Mouse (Mus musculus) adrenal gland, adult 18-20 months (tissue): ENCODE measurements at regions not wholly inside any gene's neighbourhood (a gene's known extent, or its start where the extent isn't known, plus 50 kb on each side); places are given as distances from the start of the nearest gene placed in this dataset.

Experiments
- DNase-seq, 2 experiments: peaks; one replicate each; pipeline ENCODE4 v3.0.0; 2021 to 2022; ENCODE audit warnings: low spot score in 2 of 2

- no peak for DNase-seq
These were observed 181.8 kb upstream of the Nr5a2 start for GRCm38 (mm10) chr1:137141879-137142570.

DNA sequence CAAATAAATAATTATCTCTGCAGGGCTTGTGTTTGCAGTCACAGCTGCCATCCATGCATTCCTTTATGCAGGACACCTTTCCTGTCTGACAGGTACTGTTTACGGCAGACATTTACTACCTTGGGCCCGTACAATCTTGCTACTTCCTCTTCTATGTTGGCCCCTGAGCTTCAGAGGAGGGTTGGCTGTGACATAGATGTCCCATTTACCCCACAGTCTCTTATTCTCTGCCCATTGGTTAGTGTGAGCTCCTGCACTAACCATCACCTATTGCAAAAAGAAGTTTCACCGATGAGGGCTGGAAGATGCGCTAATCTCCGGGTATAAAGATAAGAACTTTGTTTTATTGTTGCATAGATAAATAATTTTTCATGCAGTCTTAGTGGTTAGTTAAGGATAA lies 181.1 kb upstream of the Nr5a2 start:
- DNase-seq = no peak

GRCm38 (mm10) chr1:137136156-137136555 lies 175.9 kb upstream of the Nr5a2 start:
- no peak for DNase-seq

DNA sequence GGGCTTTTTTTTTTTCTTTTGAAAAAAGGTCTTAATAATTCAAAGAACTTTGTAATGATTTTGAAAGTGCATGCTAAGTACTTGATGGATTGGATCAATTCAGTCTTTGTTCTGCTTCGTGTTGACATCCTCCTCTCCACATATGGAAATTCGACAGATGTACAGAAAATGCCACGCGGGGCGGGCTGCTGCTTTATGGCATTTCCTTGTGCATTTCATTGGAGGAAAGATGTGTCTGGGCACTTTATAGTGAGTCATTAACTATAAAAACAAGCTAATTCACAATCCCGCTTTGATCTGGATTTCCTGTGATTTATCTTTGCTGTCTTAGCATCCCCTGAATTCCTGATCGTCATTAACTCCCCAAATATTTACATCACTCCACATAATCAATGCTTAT lies 173.5 kb upstream of the Nr5a2 start:
- no peak for DNase-seq

- no peak for DNase-seq
These were observed 170.0 kb upstream of the Nr5a2 start for GRCm38 (mm10) chr1:137130264-137130663.

GRCm38 (mm10) chr1:137129116-137129515 lies 168.9 kb upstream of the Nr5a2 start:
- no peak for DNase-seq

GRCm38 (mm10) chr1:137117866-137118265 lies 157.6 kb upstream of the Nr5a2 start:
- no peak for DNase-seq

DNA sequence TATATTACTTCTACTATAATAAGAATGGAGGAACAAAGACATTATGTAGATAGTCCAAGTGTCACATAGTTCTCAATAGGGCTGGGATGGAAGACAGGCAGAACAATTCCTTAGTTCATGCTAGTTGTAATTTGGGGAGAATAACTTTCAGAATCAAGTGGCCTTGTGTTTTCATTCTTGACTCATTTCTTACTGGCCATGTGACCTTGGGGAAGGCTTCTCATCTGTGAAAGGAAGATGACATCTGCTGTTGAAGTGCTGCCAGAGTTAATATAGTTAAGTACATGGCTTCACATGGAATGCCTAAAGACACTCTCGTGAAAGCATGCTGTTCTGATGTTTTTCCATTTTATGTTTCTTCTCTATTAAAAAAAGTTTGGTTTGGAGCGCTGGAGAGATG lies 146.2 kb upstream of the Nr5a2 start:
- DNase-seq = no peak

DNA sequence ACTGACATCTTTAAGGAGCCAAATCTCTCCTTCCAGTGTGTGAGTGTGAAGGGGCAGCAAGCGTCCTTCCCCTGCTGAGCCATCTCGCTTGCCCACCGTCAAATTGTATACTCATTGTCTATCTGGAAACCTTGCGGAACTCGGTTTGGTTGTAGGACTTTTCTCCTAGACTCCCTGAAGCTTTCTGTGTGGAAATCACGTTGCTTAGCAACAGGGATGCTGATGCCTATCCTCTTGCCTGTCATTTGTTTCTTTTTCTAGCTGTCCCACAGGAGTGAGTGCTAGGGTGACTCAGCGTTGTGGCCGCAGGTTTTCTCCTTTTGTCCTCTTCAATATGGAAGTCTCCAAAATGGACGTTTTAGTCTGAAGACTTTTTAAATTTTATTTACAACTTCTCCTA lies 131.5 kb upstream of the Nr5a2 start:
- no peak for DNase-seq

DNA sequence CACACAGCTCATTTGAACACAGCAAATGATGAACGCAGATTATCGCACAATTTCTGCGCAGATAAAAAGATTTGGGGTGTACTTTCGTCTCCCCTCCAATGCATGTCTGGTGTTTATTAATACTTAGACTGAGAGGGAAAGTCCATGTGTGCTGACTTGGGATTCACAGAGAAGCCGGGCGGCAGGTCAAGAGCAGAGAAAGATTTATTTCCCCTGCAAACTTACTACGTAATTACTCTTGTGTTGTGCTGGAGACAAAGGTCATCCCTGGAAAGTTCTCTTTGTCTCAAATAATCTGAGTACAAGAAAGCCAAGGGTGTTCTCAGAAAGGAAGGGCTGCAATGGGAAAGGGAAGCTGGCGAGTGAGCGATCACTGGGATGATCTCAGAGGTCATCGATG lies 127.9 kb upstream of the Nr5a2 start:
- DNase-seq = no peak

DNA sequence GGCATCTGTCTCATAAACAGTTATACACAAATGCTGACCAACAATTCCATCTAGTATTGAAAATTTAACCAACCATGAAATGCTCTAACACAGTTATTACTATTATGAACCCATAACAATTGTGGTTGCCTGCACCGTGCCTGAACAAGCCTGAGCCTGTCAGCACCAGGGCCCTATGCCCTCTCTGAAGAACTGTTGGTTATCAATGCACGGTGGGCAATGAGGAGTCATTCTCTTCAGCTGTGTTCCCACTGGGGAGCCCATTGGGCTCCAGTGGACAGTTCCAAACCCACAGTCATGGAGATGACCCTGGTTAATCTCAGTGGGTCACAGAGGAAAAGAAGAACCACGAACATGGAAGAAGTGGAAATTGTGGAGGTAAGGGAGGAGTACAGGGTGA lies 126.5 kb upstream of the Nr5a2 start:
- DNase-seq = no peak

DNA sequence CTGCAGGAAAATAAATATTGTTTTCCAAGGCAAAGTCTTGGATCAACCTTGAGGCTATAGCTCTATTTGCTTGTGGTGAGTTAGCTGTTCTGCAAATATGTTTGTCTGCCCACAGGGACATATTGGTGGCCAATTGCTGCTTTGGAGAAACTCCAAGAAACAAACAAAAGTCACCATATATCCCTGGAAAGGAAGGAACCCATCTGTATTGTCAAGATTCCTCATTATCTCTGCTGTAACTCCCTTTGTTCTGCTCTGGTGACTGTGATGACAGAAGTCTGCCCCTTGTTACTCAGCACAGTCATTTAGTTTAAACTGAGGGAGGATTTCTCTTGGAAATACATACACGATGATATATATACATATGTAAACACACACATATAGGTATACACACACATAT lies 123.3 kb upstream of the Nr5a2 start:
- DNase-seq = no peak

DNA sequence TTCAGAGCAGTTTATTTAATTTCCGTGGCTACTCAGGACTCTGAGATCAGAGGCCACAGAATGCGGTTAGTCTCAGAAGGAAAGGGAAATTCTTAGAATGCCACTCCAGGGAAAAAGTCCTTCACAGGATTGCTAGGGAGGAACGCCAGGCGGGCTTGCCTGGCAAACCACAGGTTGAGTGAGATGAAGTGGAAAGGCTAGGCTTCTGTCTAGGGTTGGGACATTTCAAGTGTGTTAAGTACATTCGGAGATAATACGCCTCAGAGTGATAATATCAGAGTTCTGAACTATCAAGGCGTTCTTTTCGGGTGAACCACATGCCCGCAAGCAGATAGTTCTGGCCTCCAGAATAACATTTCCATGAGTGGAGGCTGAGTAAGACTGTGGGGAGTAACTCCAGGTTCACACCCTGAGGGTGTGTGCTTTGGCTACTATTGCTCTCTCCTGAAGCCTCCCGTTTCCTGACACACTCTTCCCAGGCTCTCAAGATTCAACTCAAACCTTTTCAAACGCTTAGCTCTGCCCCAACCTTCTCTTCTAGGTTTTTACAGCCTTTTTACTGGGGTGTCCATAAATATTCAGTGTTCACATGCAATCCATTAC lies 119.3 kb upstream of the Nr5a2 start:
- no peak for DNase-seq

GRCm38 (mm10) chr1:137074787-137075186 lies 114.5 kb upstream of the Nr5a2 start:
- DNase-seq = no peak

DNA sequence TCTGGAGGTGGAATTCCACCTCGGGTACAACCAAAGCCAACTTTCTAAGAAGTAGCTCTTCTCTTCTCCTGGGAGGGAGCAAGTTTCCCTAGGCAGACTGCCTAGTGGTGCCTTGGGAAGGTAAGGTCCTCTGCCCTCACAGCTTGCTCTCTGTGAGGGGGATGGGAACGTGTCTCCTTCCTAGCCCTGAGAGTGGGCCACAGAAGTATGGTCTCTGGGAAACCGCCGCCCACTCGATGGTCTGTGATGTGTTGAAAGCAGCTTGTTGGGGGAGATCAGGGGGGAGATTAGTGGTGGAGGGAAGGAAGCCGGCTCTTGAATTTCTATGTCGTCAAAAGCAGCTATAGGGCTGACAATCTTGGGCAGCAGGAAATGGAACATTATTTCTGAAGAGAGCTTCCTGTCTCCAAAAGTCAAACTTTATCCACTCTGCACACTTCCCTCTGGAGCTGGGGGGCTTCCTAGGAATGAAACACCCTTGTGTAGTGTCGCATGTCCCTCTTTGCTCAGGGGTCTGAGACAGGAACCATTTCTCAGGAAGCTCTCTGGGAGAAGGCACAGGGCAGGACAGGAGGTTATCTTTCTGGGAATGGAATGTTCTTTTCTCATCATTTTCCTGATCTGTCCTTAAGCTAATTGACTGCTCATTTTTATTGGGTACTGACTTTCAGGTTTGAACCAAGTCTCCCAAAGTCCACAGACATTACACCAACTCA lies 113.8 kb upstream of the Nr5a2 start:
- DNase-seq = no peak

DNA sequence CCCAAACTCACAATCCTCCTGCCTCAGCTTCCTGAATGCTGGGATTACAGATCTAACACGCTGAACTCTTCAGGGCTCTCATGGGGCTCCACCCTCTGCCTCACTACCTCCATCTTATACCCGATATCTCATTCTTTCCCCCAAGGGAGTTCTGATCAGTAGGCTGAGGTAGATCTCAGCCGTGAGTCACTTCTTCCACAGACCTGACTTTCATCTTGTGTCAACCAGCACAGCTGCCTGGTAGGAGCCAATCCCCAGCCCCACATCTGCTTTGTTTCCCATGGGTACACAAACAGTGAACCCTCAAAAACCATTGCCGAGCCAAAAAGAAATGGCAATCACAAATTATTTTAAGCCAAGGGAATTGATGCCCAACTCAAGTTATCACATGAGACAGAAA lies 100.7 kb upstream of the Nr5a2 start:
- no peak for DNase-seq

DNA sequence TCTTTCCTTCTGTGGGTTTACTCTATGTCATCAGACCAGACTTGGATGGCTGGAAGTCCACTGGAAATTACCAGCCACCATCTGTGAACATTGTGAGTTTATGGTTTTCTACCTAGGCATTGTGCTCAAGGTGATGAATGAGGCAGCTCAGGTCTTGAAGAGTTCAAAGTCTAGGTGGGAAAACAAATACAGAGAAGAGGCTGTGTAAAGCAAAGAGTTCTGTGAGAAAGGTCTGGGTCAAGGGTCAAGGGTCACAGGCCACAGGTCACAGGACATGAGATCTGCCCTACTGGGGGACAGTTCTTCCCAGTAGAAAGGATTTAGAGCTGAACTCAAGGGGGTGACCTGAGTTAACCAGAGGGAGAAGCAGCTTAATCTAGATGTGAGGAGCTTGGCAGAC lies 92.9 kb upstream of the Nr5a2 start:
- no peak for DNase-seq

DNA sequence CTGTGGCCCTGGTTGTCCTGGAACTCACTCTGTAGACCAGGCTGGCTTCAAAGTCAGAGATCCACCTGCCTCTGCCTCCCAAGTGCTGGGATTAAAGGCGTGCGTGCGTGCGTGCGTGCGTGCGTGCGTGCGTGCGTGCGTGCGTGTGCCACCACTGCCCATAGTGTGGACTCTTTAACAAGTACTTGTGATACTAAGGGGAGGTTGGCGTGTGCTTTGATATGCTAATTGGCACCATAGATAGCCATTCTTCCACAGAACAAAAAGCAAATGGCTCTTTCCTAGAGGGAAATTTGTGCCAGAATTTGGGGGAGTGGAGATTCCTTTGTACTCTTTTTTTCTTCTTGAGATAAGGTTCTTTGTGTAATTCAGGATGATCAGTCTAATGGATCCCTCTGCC lies 91.3 kb upstream of the Nr5a2 start:
- DNase-seq = no peak

DNA sequence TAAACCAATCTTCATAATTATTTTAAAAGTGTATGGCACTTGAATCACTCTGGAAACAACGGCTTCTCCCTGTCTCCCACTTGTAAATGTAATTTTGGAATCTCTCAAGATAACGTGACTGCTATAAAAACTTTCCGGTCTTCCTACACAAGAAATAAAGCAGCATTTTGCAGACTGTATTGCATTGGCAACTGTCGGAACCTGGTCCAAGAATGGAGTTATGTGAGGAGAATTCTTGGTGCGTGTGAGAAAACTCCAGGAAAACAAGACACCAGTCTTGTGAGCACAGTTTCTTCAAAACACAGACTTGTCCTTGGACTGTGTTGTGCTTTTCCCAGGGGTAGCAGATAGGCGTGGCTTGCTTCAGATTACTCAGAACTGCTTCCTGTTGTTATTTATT lies 83.8 kb upstream of the Nr5a2 start:
- no peak for DNase-seq

GRCm38 (mm10) chr1:137042414-137043010 lies 82.3 kb upstream of the Nr5a2 start:
- no peak for DNase-seq

GRCm38 (mm10) chr1:137040898-137041297 lies 80.7 kb upstream of the Nr5a2 start:
- no peak for DNase-seq

GRCm38 (mm10) chr1:137034586-137034985 lies 74.3 kb upstream of the Nr5a2 start:
- DNase-seq = peak; percentile 23 to 26
